Mouse (Mus musculus) MEL (cell line): ENCODE measurements around the gene Macrod1. TPM values are rescaled to one million over a fixed set of nuclear protein-coding genes. Genes with fewer than 3 reads are reported as not detected.

Source experiments
- DNase-seq: peaks from one replicate; pipeline ENCODE4 v3.0.0; 2011; ENCODE audit warnings: low read depth, low spot score
- H3K27ac ChIP-seq: 2 replicates; pipeline ENCODE4 v1.5.1; 2012; ENCODE audit warnings: low read depth, mild to moderate bottlenecking, control low read depth, low read length, moderate library complexity; ENCODE audit not compliant: control insufficient read depth
- H3K27me3 ChIP-seq, 2 experiments: fragments of 150-350 bp in 1 of 2; sonication (generic) in 1 of 2; 2 replicates each; pipeline ENCODE4 v1.6.1; 2012; ENCODE audit warnings: low read length in 2 of 2, mild to moderate bottlenecking in 2 of 2, improper control_type of control experiment in 1 of 2, moderate library complexity in 1 of 2; ENCODE audit not compliant: insufficient read depth in 2 of 2, control insufficient read depth in 1 of 2
- H3K36me3 ChIP-seq, 2 experiments: 2 replicates each; pipeline ENCODE4 v1.6.1; 2012 to 2014; ENCODE audit warnings: low read length in 2 of 2, improper control_type of control experiment in 1 of 2, inconsistent platforms in 1 of 2, mild to moderate bottlenecking in 1 of 2; ENCODE audit not compliant: insufficient read depth in 2 of 2, control insufficient read depth in 1 of 2
- H3K4me1 ChIP-seq, 2 experiments: fragments of 150-350 bp in 1 of 2; sonication (generic) in 1 of 2; 2 replicates each; pipeline ENCODE4 v1.6.1; 2012; ENCODE audit warnings: low read length in 2 of 2, improper control_type of control experiment in 1 of 2, mild to moderate bottlenecking in 1 of 2; ENCODE audit not compliant: insufficient read depth in 2 of 2, control insufficient read depth in 1 of 2
- H3K4me3 ChIP-seq, 2 experiments: fragments of 150-350 bp in 1 of 2; sonication (generic) in 1 of 2; 2 replicates each; pipeline ENCODE4 v1.5.1; 2012; ENCODE audit warnings: low read depth in 2 of 2, low read length in 2 of 2, mild to moderate bottlenecking in 2 of 2, moderate library complexity in 2 of 2, control low read depth in 1 of 2, improper control_type of control experiment in 1 of 2; ENCODE audit not compliant: control insufficient read depth in 1 of 2, insufficient read depth in 1 of 2
- H3K79me2 ChIP-seq: 2 replicates; pipeline ENCODE4 v1.6.1; 2012; ENCODE audit warnings: mild to moderate bottlenecking, low read length, moderate library complexity; ENCODE audit not compliant: control insufficient read depth, poor library complexity, insufficient read depth
- H3K9ac ChIP-seq: 2 replicates; pipeline ENCODE4 v1.6.1; 2012; ENCODE audit warnings: low read depth, mild to moderate bottlenecking, control low read depth, low read length, moderate library complexity; ENCODE audit not compliant: control insufficient read depth, poor library complexity, severe bottlenecking
- H3K9me3 ChIP-seq: fragments of 150-350 bp; sonication (generic); replicated peaks from 2 replicates; pipeline ENCODE4 v1.6.1; 2012; ENCODE audit warnings: mild to moderate bottlenecking, low read length, improper control_type of control experiment, moderate library complexity; ENCODE audit not compliant: insufficient read depth
- CTCF ChIP-seq, 3 experiments: IDR thresholded peaks in 2 of 3; conservative IDR thresholded peaks in 1 of 3; 2 replicates each; pipeline ENCODE4 v1.5.1; 2011 to 2012; ENCODE audit warnings: low read length in 3 of 3, low read depth in 2 of 3, mild to moderate bottlenecking in 2 of 3, improper control_type of control experiment in 1 of 3, inconsistent platforms in 1 of 3, mixed read lengths in 1 of 3, moderate library complexity in 1 of 3; ENCODE audit not compliant: control insufficient read depth in 1 of 3, insufficient read depth in 1 of 3, poor library complexity in 1 of 3, severe bottlenecking in 1 of 3
- E2F4 ChIP-seq: IDR thresholded peaks from 2 replicates; pipeline ENCODE4 v1.6.1; 2011; ENCODE audit warnings: low read depth, low read length, improper control_type of control experiment, borderline replicate concordance
- EP300 ChIP-seq, 2 experiments: IDR thresholded peaks; 2 replicates each; pipeline ENCODE4 v1.6.1; 2011; ENCODE audit warnings: improper control_type of control experiment in 2 of 2, low read length in 2 of 2, low read depth in 1 of 2, mild to moderate bottlenecking in 1 of 2
- GABPA ChIP-seq: IDR thresholded peaks from 2 replicates; pipeline ENCODE4 v1.6.1; 2012; ENCODE audit warnings: low read depth, mild to moderate bottlenecking, inconsistent platforms, low read length, improper control_type of control experiment, moderate library complexity
- HCFC1 ChIP-seq: IDR thresholded peaks from 2 replicates; pipeline ENCODE4 v1.6.1; 2012; ENCODE audit warnings: low read depth, mild to moderate bottlenecking, inconsistent platforms, low read length, improper control_type of control experiment, moderate library complexity
- KAT2A ChIP-seq: conservative IDR thresholded peaks from 2 replicates; pipeline ENCODE4 v1.6.1; 2012; ENCODE audit warnings: low read depth, low read length, improper control_type of control experiment, inconsistent platforms
- MAX ChIP-seq: IDR thresholded peaks from 2 replicates; pipeline ENCODE4 v1.6.1; 2011; ENCODE audit warnings: low read length, improper control_type of control experiment
- MEF2A ChIP-seq: IDR thresholded peaks from 2 replicates; pipeline ENCODE4 v1.6.1; 2014; ENCODE audit warnings: low read depth, mild to moderate bottlenecking, inconsistent platforms, low read length, improper control_type of control experiment; ENCODE audit not compliant: poor library complexity, insufficient replicate concordance, severe bottlenecking; ENCODE audit errors: extremely low read depth
- NRF1 ChIP-seq: IDR thresholded peaks from 2 replicates; pipeline ENCODE4 v1.6.1; 2014; ENCODE audit warnings: low read depth, mild to moderate bottlenecking, inconsistent platforms, low read length, improper control_type of control experiment, moderate library complexity; ENCODE audit not compliant: poor library complexity, insufficient read depth, severe bottlenecking
- SIN3A ChIP-seq: IDR thresholded peaks from 2 replicates; pipeline ENCODE4 v1.6.1; 2012; ENCODE audit warnings: low read length, improper control_type of control experiment, inconsistent platforms
- TBP ChIP-seq: IDR thresholded peaks from 2 replicates; pipeline ENCODE4 v1.8.0; 2011; ENCODE audit warnings: low read depth, low read length, improper control_type of control experiment
- UBTF ChIP-seq: IDR thresholded peaks from 2 replicates; pipeline ENCODE4 v1.6.1; 2012; ENCODE audit warnings: low read depth, mild to moderate bottlenecking, inconsistent platforms, low read length, improper control_type of control experiment, moderate library complexity, borderline replicate concordance; ENCODE audit not compliant: insufficient read depth
- ZKSCAN1 ChIP-seq: IDR thresholded peaks from 2 replicates; pipeline ENCODE4 v1.6.1; 2012; ENCODE audit warnings: low read depth, mild to moderate bottlenecking, inconsistent platforms, low read length, improper control_type of control experiment, moderate library complexity
- polyA plus RNA-seq, 2 experiments: library from polyadenylated mRNA; stranded (reverse) in 1 of 2; unstranded in 1 of 2; fragments of >175 nt in 1 of 2; fragments of >200 nt in 1 of 2; gene quantifications; 2 replicates each; pipeline versions ENCODE4 v1.2.1 to v1.2.4; 2012; ENCODE audit warnings: low replicate concordance in 2 of 2, low read depth in 1 of 2; ENCODE audit not compliant: insufficient read length in 2 of 2, insufficient read depth in 1 of 2, missing spikeins in 1 of 2
- total RNA-seq: library from RNA; depleted of rRNA; stranded (reverse); fragments of 300-350 nt; gene quantifications from 2 replicates; pipeline ENCODE4 v1.2.3, GENCODE M21; 2012

The Macrod1 gene
- total and polyA plus RNA-seq, 3 experiments, result 4.5 to 15.7 TPM; not detected in 1

DNA sequence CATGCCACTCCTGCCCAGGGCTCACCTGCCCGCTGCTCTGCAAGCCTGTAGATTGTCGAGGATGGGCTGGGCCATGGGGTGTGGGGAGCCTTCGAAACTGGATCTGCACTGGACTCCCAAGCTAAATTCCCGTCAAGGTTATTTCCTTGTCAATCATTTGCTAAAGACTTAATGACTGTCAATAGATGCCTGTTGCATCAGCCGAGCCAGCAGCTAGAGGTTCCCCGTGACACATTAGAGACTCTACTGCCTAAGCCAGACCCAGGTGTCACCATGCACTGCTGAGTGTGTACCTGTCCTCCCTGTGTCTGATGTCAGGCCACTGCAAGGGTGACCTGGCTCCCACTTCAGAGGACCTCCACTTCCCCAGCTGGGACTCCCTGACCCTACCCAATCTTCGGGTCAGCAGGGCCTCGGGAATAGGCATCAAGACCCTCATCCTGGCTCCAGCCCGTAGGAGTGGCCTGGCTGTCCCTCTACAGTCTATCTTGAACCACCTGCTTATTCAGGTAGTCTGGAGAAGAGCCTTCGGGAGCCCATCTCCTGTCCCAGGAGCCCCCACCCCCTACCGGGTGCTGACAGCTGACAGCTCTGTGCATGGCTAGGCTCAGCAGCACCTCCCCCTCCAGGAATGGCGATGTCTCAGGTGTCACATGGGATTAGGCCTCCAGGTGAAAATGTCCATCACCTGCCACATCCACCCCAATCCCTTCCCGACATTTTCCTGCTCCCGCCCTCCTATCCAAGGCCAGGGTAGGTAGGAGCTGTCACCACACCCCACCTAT is 80.3 kb downstream of the Macrod1 start:
- Histone ChIP-seq H3K9me3 (no peaks in the 10 kb centered on the region), H3K4me3 (no peak overlapping the region), H3K27ac (no peak overlapping the region), H3K4me1 (no peaks in the 10 kb centered on the region), H3K27me3 (no peaks in the 10 kb centered on the region), H3K36me3 (no peaks in the 10 kb centered on the region), H3K79me2 (no peaks in the 10 kb centered on the region), H3K9ac (no peak overlapping the region)
- DNase-seq, result no peak
- TF ChIP-seq CTCF (IDR thresholded peaks at IDR 0.05 in 2 of 3, conservative IDR thresholded peaks at IDR 0.05 in 1 of 3; ENCODE audit: control insufficient read depth in 1 of 3, insufficient read depth in 1 of 3, low read depth in 2 of 3, low read length in 3 of 3, poor library complexity in 1 of 3, severe bottlenecking in 1 of 3) (no peak), UBTF (no peak), ZKSCAN1 (no peak), GABPA (no peak)

DNA sequence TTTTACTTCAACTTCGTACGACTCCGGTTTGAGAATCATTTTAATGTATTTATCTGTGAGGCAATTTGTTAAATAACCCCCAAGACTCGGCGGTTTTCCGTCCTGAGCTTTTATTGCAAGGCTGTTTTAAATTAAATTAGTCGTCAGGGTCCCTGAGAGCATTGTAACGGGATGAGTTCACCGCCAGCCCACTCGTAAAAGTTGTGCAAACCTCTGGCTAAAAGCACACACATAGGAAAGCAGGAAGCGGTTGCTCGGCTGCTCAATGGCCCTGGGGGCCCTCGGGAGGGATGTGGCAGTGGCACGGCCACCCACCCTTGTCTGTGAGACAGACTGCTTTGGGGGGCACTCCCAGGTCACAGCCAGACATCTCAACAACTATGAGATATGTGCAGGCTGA is 81.7 kb downstream of the Macrod1 start:
- TF ChIP-seq HCFC1 (no peak), SIN3A (no peak)
- no peak overlapping the region for H3K27ac ChIP-seq
- H3K9me3 ChIP-seq, result no peaks in the 10 kb centered on the region
- no peak overlapping the region for H3K4me3 ChIP-seq
- no peaks in the 10 kb centered on the region for H3K79me2 ChIP-seq
- 0 out of 4 replicates have a peak, but pooled peaks cover 0 to 2% of the 10 kb centered on the region in 2 experiments for H3K4me1 ChIP-seq
- H3K9ac ChIP-seq, result no peak overlapping the region
- DNase-seq, result no peak
- no peaks in the 10 kb centered on the region for H3K27me3 ChIP-seq
- H3K36me3 ChIP-seq, result no peaks in the 10 kb centered on the region

DNA sequence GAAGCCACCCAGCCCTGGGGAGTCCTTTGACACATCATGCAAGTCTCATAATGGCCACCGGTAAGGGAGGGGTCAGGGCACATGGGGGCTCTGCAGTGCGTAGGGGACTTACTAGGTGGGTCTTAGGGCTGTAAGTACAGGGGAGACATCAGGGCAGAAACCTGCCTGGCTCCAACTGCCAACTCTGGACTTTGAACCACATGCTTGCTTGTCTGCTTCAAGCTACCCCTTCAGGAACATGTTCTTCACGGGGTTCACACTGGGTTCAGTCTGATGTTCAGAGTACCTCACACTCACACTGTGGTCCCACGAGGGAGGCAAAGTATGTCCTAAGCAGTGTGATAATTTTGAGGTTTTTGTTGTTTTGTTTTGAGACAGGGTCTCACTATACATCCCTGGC is 82.7 kb downstream of the Macrod1 start:
- H3K9ac ChIP-seq, result no peak overlapping the region
- no peak overlapping the region for H3K27ac ChIP-seq
- no peak overlapping the region for H3K4me3 ChIP-seq
- H3K36me3 ChIP-seq, result 0 out of 4 replicates have a peak, but pooled peaks cover 0 to 2% of the 10 kb centered on the region in 2 experiments
- H3K9me3 ChIP-seq, result no peaks in the 10 kb centered on the region
- no peak for DNase-seq
- TF ChIP-seq NRF1 (no peak), ZKSCAN1 (no peak), EP300 (IDR thresholded peaks at IDR 0.05; ENCODE audit: low read depth in 1 of 2, low read length in 2 of 2) (no peak), E2F4 (no peak), MAX (no peak), KAT2A (no peak), TBP (no peak), UBTF (no peak), SIN3A (no peak), GABPA (no peak), MEF2A (no peak)
- H3K79me2 ChIP-seq, result no peaks in the 10 kb centered on the region
- peaks cover 0 to 9% of the 10 kb centered on the region in 2 experiments; a peak in 1 of 4 replicates for H3K4me1 ChIP-seq
- H3K27me3 ChIP-seq, result no peaks in the 10 kb centered on the region
